Mouse (Mus musculus) R1 (cell line): ENCODE data around the gene Timd4.
A peak's percentile ranks its signal among the peaks of the same experiment; 100 is the strongest.

ENCODE experiments used
- DNase-seq: peaks from one replicate; pipeline ENCODE4 v3.0.0-alpha.2; 2018; ENCODE audit warnings: low read depth, low spot score

The Timd4 gene

DNA sequence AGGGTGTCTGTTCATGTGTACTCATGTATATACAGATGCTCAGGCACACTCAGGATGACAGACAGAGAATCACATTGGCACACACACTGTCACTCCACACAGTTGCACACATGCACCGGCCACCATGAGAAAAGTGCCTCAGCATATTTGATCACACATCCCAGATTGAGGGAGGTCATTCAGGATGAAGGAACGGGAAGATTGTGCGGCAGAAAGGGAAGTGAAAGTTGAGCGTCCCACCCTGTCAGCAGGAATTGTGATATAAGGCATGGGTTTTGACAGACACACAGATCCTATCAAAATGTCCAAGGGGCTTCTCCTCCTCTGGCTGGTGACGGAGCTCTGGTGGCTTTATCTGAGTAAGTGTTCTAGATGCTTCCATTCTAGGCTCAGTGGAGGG lies at the start of gene Timd4:
TSS of gene Timd4 (plus strand) at position 290 of the 400 bp plus-strand sequence.
- DNase-seq, result no peak

DNA sequence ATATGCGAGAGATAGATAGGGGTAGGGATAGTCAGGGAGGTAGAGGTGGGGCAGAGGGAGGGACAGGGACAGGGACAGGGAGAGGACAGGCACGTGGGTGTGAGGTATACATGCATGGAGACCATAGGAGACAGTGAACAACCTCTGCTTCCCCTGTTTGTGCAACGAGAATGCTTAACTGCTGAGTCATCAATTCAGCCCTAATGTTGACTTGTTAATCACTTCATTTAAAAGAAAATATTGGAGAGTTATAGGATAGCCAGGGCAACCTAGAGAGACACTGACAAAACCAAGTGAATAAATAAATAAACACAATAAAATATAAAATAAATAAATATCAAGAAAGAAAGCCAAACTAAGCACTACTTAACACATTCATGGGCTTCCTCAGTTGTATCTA lies 33.7 kb upstream of the Timd4 start:
- no peak for DNase-seq

DNA sequence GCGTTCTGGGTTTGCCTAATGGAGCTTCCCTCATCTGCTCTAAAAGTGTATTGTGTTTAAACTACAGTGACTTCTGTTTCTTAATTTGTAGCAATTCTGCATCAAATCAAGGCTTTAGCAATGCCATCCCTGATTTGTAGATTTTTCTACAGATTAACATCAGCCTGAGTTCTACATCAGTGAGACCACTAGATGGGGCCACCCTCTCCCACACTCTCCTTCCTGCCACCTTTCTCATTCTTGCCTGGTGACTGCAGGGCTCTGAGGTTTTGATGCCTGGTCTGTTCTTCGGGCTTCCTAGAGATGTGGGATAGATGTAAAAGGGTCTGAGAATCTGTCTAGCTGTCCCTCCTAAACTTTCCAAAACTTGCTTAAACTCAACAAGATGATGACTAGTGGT lies 30.8 kb upstream of the Timd4 start:
- DNase-seq, result no peak

DNA sequence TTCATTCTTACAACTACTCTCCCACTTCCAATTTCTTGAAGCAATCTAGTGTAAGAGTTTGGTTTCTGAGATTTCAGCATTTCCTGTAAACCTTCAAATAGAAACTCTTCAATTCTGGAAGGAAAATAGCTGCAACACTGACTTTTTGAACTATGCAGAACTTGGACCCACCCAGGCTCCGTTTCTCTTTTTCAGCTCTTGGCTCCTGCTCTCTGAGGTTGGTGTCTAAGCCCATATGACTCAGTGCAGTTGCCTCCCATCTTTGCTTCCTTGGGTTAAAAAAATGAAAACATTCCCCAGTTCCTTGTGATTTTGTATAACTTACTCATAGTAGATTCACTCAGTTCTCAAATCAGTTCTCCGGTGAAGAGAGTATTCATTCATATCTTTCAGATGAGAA lies 6.2 kb upstream of the Timd4 start:
- no peak for DNase-seq

DNA sequence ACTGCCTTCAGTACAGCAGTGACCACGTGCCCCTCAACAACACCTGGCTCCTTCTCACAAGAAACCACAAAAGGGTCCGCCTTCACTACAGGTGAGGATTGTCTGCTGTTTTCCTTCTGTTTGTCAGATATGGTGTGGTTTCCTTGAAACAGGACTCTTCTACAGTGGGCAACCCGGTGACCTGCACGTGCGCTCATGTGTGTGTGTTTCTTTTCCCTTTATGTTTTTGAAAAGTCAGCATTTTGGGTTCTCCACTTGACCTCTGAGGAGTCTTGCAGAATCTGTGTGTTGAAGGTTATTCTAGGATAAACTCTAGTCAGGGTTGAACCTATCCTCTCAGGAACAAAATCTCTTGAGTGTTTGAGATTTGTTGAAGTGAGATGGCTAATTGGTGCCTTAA lies 7.1 kb downstream of the Timd4 start:
- no peak for DNase-seq

DNA sequence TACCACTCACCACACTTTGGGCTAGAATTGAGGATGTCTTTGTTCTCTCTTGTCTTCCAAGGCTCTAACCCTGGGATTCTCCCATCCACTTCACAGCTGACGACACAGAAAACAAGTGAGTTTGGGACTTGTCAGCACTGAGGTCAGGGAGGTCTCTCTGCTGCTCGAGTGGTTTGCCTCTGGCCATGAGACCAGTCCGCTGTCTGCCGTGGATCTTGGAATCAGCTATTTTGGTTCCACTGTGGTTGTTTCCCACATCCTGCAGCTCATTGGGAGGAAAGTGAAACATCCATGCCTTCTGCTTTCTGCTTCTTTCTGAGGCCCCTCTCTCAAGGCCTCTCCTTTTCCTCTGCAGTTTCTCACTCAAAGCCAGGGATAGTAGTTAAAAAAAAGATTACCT lies 9.3 kb downstream of the Timd4 start:
- no peak for DNase-seq

DNA sequence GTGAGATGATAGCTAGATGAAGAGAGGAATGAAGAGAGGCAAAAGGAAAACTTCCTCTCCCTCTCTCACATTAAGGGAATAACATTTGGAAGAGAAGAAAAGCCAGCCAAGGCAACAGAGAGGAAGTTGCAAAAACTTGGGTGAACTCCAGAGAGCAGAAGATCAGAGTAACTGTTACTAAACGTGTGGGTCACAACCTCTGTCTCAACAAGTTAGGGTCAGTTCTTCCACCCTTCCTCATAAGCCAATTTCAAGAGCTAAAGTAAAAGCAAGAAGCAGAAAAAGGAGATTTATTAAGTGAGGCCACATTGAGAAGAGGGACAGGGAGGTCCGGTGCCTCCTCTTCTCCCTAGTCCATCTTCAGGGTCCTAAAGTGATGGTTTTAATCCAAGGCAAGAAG lies 19.7 kb downstream of the Timd4 start:
- no peak for DNase-seq

DNA sequence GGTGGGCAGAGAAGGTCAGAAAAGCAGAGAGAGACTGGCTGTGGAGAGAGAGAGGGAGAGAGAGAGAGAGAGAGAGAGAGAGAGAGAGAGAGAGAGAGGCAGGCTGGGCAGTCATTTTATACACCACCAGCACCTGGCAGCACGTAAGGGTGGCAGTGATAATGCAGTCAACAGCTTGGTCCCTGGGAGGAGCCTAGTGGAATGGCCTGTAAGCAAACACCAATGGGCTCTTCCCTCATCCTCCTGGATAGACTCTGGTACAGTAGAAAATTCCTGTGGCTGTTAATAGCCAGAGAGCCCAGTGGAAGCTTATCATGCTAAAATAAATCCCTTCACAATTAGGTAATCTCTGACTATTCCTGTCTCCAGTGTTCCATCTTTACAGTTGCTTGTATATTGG lies 24.5 kb downstream of the Timd4 start:
- no peak for DNase-seq

DNA sequence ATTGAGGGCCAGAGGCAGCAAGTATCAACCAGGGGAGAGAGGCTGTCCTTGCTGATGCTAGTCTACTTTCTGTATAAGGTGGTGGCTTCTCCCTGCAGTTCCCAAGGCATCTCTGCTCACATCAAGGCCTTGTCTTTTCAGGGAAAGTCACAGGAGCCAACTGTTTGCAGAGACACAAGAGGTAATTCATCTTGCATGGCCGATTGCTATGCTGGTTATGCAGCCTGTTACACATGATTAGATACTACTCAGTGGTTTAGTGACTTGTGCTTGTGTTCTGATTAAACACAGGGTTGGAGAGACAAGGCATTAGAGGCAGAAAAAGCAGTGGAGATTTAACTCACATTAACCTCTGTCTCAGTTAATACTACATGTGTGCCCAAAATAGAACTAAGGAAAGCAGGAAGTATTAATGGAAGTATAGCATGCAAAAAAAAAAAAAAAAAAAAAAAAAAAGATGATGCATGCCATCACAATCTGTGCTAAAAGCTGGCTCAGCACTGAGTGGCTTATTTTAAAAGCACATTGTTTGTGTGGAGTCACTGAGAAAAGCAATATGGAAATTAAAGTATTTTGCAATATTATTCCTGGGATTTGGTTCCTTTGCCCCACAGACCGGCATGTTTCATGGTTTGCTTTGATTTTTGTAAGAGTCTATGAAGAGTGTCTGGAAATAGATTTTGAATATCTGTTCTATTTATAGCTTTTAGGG lies 31.6 kb downstream of the Timd4 start:
- DNase-seq, result no peak

DNA sequence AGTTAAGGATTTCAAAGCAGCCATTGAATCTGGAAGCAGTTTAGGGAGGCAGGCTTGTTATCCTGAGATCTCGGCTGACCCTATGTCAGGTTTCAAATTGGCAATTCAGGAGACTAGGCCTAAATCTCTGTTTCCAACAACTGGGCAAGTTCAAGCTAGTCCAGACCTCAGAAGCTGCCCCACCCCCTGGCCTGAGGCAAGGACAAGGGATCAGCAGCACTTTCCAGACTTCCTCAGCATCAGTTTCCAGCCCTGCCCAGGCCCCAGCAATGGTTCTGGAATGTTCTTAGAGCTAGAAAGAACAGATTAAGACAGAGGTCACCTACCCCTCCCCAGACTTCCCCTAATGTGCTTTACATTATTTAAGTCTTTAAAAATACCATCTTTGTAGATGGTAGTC lies 36.1 kb downstream of the Timd4 start:
- peak; percentile 54 for DNase-seq

DNA sequence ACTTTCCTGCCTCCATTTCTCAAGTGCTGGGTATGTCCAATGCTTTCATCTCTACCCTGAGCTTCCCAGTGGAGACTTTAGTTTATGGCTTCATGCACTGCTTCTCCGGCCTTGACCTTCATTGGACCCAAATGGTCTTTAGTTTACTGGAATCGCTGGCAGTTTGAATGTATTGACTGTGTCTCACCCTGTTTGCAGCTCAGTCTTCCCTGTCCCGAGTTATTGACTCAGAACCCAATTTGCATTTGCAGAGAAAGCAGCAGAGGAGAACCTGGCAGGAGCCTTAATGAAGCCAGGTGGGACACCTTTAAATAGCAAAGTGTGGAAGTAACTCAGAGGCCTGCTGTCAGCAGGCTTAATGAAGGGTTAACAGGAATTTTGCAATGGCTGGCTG lies 37.2 kb downstream of the Timd4 start:
- peak; percentile 34 for DNase-seq

DNA sequence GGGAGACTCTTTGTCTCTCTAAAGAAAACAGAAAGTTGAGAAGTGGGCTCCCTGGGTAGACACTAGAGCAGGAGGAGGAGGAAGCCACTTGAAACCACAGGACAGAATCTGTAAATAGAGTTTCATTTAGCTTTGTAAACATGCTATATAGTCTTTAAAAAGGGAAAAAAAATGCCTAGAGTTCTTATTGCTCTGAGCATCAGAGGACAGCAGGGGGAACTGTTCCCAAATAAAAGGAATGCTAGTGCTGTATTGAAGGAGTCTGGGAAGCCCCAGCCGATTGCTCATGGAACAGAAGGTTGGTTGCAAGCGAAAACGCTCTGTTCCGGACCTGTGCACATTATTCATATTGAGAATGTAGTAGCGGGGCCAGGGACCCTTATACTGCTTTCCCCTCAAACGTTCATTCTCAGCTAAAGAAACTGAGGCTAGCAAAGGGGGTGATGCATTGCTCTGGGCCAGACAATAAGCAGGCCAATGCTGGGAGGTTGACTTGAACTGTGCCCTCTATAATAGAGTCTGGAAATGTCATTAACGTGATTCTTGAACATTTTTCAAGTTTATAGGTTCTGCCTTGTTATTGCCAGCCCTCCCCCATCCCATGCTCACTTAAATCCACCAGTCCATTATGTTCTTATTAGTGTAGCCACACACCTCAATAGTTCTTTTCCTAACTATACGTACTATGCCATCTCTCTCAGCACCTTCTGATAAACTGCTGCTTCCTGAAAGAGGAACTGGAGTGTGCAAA lies 37.8 kb downstream of the Timd4 start:
- DNase-seq, result peak; percentile 19

DNA sequence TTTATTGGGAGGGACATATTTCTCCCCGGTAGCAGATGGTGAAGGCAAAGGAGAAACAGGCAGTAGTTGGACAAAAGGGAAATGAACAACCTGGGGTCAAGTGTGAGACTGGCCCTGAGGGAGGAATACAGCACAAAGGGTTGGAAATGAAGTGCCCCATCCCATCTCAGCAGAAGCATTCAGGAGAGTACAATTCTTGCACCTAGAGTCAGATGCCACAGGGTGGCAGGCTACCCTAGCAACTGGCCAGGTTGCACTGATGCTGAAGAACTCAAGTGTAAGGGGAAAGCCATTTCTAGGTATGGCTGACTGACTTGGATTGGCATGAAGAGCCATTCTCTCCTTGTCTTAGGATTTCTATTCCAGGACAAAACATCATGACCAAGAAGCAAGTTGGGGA lies 54.2 kb downstream of the Timd4 start:
- peak; percentile 15 for DNase-seq

DNA sequence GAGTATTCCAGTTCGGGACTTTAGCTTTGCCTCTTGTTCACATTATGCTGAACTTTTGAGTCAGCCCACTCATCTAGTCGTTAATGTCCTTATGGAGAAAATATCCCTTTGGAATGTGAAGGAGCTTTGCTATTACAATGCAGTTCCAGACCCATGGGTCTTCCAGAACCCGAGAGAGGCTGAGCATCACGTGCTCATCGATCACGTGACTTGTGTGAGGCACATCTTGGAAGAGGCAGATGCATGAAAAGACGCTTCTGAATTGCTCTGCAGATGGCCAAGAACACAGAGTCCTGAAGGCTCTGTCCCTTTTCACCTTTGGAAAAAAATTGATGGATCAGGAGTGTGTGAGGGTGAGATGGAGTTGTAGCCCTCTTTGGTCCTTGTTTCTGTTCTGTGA lies 58.0 kb downstream of the Timd4 start:
- DNase-seq, result no peak

DNA sequence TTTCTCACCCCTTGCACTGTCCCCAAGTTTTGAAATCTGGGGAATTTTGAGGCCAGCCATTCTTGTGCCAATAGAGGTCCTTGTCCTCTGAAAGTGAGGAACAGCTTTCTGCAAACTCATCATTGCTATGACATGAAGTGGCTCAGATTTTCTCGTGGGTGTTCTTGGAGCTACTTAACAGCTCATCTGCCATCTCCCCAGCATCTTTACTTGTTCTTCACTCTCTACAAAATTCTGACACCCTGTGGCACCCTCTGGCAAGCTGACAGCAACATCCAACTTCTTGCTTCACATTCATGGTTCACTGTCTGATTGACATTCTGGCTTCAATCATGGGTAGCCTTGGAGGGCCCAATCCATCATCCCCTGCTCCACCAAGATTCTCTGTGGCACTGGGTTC lies 65.2 kb downstream of the Timd4 start:
- no peak for DNase-seq

DNA sequence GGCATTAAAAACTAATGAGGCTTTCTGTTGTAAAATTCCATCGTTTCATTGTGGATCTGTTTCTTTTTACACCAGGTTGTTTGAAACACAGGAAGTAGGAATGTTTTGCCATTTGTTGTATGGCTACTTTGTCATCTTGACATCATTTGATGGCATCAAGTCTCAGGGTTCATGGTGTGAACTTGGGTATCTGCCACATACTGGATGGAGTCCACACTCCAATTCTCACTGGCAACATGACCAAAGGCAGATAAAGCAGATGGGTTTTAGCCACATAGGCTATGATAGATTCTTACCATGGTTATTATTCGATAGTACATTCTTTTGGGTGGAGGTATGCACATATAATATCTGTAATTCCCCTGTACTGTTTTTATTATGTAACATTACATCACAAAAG lies 71.9 kb downstream of the Timd4 start:
- DNase-seq, result no peak

DNA sequence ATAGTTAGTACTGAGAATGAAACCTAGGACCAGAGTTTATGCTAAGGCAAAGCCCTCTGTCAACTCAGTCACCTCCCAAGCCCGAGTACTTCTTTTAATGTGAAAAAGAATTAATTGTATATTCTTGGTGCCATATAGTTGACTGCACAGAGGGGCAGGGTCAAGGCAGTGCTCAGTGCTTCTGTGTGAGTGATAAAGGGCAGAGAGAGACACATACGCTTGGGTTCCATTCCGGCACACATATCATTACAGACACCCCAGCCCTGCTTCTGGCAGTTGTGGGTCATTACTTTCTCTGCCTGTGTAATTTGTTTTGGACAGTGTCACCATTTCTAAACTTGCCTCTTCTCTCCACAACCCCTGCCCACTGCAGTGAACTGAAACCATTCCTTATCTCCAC lies 78.5 kb downstream of the Timd4 start:
- DNase-seq, result no peak
